Mouse (Mus musculus): ENCODE results near the gene Vcl. TPM values are rescaled to one million over a fixed set of nuclear protein-coding genes. Genes with fewer than 3 reads are reported as not detected.

The Vcl gene
- polyA plus RNA-seq, 1 experiment from 2014 or later: 51.1 TPM

DNA sequence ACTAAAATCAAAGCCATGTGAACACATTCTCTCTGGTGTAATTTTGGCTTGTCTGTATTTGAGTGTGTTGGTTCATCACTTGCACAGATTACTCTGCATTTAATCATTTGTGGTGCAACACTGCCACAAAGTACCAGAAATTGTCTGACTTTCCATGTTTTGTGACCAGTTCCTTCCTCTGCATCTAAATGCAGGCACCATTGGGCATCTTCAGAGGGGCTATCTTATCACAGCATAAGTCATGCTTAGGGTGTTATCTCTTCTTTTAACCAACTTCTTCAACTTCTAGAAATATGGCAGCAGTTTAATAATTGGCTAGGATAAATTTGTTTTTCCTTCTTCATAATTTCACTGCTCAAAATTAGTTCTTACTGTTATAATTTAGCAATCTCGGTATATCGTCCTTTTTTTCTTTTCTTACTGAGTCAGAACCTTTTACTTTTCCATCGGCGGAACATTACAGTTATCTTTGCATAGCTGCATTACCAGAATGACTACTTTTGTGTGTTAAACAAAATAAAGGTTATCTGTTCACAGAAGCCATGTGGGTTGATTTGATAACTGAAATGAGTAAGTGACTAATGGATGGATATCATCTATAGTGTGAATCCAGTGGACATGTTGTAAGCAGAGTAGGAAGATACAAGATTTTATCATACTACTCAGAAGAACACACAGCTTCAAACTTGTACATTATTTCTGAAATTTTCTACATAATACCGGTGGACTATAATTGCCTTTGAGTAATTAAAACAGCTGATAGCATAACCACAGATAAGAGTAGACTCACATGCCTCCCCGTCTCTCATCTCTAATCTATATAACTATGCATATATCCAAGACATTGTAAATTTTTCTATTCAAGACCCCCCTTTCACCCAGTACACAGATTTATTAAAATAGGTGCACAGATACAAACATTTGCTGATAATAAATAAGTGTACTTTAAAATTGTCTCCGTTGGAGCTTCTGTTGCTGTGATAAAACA is 12.3 kb upstream of the Vcl start:
- H3K4me1 ChIP-seq (replicated peaks): no peaks in the 10 kb centered on the region
- no peak overlapping the region for H3K4me2 ChIP-seq
- no peak overlapping the region for H3K9ac ChIP-seq (replicated peaks)
- H3K9me3 ChIP-seq: no peaks in the 10 kb centered on the region
- no peaks in the 10 kb centered on the region for H3K36me3 ChIP-seq
- H3K27ac ChIP-seq: no peak overlapping the region
- no peak for ATAC-seq (ENCODE audit: insufficient number of reproducible peaks, insufficient read depth, low FRiP score, low TSS enrichment, low read depth)
- H3K27me3 ChIP-seq: no peaks in the 10 kb centered on the region
- WGBS: 87% methylated on average over 7 of the region's 7 CpGs
- H3K4me3 ChIP-seq (replicated peaks): no peak overlapping the region

DNA sequence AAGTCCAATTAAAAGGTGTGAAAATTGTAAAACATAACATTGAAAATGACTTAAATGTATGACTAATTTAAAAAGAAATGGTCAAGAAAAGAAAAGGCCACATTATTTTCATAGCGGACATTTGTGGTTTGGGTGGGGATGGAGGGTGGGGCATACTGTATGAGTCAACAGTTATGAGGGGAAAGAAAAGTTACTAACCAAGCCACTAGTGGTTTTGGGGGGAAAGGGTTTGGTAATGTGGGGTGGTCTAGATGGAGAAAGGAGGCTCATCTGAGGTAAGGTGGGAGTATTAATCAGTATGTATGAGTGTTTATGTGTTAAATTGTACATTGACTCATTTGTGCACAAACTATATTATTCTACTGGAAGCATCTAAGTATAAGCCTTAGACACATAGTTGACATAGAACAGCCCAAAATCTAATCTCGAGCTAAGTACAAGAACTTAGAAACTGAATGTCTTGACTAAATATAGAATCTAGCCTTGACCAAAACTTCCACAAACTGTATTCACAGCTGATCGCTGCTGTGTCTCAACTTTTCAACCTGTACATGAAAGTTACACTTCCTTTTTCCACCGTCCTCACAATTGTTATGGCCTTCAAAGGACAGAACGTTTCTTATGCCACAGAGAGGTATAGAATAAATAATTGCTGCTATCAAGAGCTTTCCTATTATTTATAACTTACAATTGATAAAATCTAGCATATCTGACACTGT is 5.0 kb upstream of the Vcl start:
- Histone ChIP-seq H3K27ac (no peak overlapping the region), H3K9me3 (no peaks in the 10 kb centered on the region), H3K4me3 (replicated peaks) (no peak overlapping the region), H3K36me3 (no peaks in the 10 kb centered on the region), H3K4me2 (no peak overlapping the region), H3K27me3 (no peaks in the 10 kb centered on the region), H3K4me1 (replicated peaks) (no peaks in the 10 kb centered on the region), H3K9ac (replicated peaks) (no peak overlapping the region)
- no peak for ATAC-seq (ENCODE audit: insufficient number of reproducible peaks, insufficient read depth, low FRiP score, low TSS enrichment, low read depth)
- 87% methylated on average over 5 of the region's 5 CpGs for WGBS

DNA sequence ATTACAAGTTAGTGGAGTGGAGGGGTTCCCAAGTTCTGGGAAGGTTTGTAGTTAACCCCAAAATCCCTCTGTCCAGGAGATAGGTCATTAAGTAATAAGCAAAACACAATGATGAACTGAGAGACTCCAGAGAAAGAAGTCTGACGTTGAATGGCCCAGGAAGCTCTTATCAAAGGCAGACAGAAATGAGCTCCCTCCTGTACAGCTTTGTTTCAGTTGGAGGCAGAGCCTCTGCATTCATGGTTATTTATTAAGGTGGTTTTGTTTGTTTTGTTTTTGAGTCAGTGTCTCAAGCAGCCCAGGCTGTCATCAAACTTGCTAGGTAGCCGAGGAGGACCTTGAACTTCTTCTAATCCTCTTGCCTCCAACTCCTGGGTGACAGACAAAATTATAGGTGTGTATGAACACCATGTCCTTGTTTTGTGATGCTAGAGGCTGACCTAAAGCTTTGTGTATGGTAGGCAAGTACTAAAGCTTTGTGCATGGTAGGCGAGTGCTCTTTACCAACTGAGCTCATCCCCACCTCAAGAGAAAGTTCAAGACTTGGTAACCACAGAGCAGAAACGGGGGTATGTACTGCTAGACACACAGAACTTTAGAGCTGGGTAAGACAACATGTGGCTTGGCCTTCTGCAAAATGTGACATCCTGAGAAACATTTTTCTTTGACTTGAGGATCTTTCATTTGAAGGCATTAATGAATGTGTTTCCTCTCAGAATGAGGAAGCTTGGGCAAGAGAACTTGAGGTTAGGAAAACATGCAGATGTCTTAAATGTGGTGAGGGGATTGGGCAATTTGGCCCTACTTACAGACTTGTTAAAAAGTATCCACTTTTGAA is 1.5 kb upstream of the Vcl start:
- peaks cover 22% of the 10 kb centered on the region for H3K4me1 ChIP-seq (replicated peaks)
- ATAC-seq (ENCODE audit: insufficient number of reproducible peaks, insufficient read depth, low FRiP score, low TSS enrichment, low read depth): no peak
- no peaks in the 10 kb centered on the region for H3K36me3 ChIP-seq
- WGBS: 84% methylated on average over 4 of the region's 4 CpGs
- H3K4me3 ChIP-seq (replicated peaks): no peak overlapping the region
- no peak overlapping the region for H3K27ac ChIP-seq
- no peaks in the 10 kb centered on the region for H3K27me3 ChIP-seq
- H3K4me2 ChIP-seq: no peak overlapping the region
- H3K9ac ChIP-seq (replicated peaks): no peak overlapping the region
- H3K9me3 ChIP-seq: no peaks in the 10 kb centered on the region

DNA sequence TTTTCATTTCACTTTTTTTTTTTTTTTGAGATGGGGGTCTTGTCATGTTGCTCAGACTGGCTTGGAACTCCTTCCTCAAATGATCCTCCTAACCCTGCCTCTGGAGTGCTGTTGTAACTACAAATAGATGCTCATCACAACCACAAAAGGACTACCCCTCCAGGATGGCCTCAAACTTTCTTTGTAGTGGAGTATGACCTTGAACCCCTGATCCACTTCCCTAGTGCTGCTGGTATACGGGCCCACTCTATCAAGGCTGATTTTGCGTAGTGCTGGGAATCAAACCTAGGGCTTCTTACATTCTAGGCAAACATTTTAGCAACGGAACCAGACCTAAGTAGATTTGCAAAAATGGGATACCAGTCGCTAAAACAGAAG is 901 bp upstream of the Vcl start:
- H3K9ac ChIP-seq (replicated peaks): peak overlapping the region; percentile 83; the same call in 1 of the 2 replicates
- WGBS: 17% methylated on average over 4 of the region's 4 CpGs
- H3K27ac ChIP-seq: peak overlapping the region; percentile 92; the same call in 1 of the 2 replicates
- peak overlapping the region; percentile 75 for H3K4me2 ChIP-seq
- peak overlapping the region; percentile 86 for H3K4me3 ChIP-seq (replicated peaks)
- H3K9me3 ChIP-seq: no peaks in the 10 kb centered on the region
- no peaks in the 10 kb centered on the region for H3K27me3 ChIP-seq
- peaks cover 22% of the 10 kb centered on the region for H3K4me1 ChIP-seq (replicated peaks)
- H3K36me3 ChIP-seq: no peaks in the 10 kb centered on the region
- ATAC-seq (ENCODE audit: insufficient number of reproducible peaks, insufficient read depth, low FRiP score, low TSS enrichment, low read depth): no peak

DNA sequence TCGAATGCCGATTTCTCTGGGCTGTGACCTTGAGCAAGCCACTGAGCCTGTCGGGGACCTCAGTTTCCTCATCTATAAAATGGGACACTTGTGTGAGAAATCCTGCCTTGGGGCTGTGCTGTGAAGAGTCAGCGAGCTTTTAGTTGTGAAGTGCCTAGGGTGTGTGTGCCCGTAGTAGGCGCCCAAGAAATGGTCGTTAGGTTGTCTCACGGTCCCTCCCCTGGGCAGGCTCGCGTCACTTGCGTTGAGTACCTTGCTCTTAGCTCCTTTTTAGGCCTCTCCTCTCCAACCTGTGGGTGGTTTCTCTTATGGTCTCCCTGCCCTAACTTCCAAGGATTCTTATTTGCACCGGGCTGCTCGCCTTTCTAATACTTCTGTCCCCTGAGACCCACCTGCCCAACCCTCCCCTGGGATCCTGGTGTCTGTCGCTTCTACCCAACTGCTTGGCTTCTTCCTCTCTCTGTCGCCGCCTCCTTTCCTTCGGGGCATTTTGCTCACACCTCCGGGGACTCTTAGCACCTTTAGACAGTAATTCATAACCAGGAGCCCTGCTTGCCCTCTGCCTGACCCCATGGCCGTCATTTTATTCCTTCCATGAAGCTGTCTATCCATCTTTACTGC is 726 bp downstream of the Vcl start:
- peak overlapping the region; percentile 83 for H3K9ac ChIP-seq (replicated peaks)
- H3K9me3 ChIP-seq: no peaks in the 10 kb centered on the region
- H3K36me3 ChIP-seq: no peaks in the 10 kb centered on the region
- H3K27ac ChIP-seq: peak overlapping the region; percentile 92
- peak overlapping the region; percentile 86 for H3K4me3 ChIP-seq (replicated peaks)
- ATAC-seq (ENCODE audit: insufficient number of reproducible peaks, insufficient read depth, low FRiP score, low TSS enrichment, low read depth): no peak; the same call in 1 of the 2 replicates
- peaks cover 22% of the 10 kb centered on the region for H3K4me1 ChIP-seq (replicated peaks)
- 1% methylated on average over 19 of the region's 19 CpGs for WGBS
- peak overlapping the region; percentile 75 for H3K4me2 ChIP-seq
- no peaks in the 10 kb centered on the region for H3K27me3 ChIP-seq

DNA sequence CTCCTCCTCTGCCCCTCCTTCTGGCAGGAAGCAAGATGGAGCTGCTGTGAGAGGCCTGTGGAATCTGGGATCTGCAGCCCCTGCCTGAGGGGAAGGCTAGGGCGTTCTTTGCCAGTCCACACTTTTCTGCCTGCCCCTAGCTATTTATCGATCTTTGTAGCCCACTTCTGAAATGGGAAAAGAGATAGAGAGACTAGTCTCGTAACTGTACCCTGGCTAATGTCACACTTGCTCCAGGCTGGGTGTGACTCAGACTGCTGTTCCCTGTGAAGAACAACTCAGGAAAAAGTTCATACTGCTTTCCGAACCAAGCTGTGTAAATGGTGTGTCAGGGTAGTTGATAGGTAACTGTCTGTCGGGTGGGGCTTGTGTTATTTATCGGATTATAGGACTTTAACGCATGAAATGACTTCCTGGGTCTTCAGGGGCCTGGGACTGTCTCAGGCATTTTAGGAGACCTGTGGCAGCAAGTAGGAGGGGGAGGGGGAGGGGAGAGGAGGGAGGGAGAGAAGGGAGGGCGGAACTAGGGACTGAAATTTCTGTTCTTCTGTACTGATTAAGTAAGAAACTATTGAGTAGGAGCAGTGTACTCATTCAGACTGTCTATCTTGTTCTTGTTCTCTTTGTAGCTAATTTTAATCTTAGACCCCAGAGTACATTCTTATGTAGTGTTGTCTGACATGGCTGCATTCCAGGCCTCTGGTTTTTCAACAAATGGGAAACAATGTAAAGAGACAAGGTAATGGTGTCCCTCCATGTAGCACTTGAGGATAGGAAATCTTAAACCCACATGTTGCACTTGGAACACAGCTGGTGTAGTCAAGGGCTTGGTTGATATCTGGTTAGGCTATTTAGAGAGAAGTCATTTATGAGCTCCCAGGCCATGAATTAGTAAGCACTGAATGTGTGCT is 1.5 kb downstream of the Vcl start:
- no peaks in the 10 kb centered on the region for H3K36me3 ChIP-seq
- H3K4me1 ChIP-seq (replicated peaks): peaks cover 22% of the 10 kb centered on the region
- no peak for ATAC-seq (ENCODE audit: insufficient number of reproducible peaks, insufficient read depth, low FRiP score, low TSS enrichment, low read depth)
- 29% methylated on average over 8 of the region's 8 CpGs for WGBS
- H3K4me3 ChIP-seq (replicated peaks): peak overlapping the region; percentile 86
- H3K27ac ChIP-seq: peak overlapping the region; percentile 45; the same call in 1 of the 2 replicates
- H3K4me2 ChIP-seq: peak overlapping the region; percentile 75
- peak overlapping the region; percentile 83 for H3K9ac ChIP-seq (replicated peaks)
- no peaks in the 10 kb centered on the region for H3K9me3 ChIP-seq
- H3K27me3 ChIP-seq: no peaks in the 10 kb centered on the region

DNA sequence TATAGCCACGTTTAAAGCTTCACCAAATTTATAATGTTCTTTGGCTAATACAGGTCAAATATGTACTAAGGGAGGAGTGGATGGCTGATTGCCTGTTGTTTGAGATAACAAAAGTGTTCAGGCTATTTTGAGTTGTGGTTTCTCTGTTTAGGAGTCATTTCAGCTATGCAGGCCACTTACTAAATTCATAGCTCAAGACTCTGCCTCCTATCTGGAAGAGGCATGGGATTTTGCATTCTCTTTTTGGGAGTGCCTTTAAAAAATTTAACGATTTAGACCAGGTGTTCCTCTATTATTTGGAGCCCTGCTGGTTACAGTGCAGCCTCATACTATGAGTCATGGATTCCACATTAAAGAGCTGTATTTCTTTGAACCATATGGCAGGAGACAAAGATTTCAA is 9.2 kb downstream of the Vcl start:
- no peak for ATAC-seq (ENCODE audit: insufficient number of reproducible peaks, insufficient read depth, low FRiP score, low TSS enrichment, low read depth)
- Histone ChIP-seq H3K9ac (replicated peaks) (no peak overlapping the region), H3K27ac (no peak overlapping the region), H3K4me1 (replicated peaks) (peaks cover 20% of the 10 kb centered on the region), H3K36me3 (no peaks in the 10 kb centered on the region), H3K27me3 (no peaks in the 10 kb centered on the region), H3K4me2 (no peak overlapping the region), H3K9me3 (no peaks in the 10 kb centered on the region), H3K4me3 (replicated peaks) (no peak overlapping the region)
- WGBS: 45% methylated on average over 2 of the region's 2 CpGs

DNA sequence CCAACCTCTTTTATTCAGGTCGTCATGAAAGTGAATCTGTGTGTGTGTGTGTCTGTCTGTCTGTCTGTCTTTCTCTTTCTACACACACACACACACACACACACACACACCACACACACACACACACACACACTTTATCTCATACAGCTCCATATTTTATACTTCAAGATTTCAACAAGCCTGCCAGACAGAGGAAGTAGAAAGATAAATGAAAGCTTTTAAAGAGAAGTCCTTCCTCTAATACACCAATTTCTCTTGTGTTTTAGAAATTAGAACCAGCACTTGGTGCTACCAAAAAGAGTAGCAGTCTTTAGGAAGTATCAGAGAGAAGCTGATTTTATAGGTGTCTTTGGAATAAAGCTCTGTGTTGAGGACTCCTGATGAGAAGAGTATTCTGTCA is 9.7 kb downstream of the Vcl start:
- no peaks in the 10 kb centered on the region for H3K27me3 ChIP-seq
- no peak overlapping the region for H3K27ac ChIP-seq
- ATAC-seq (ENCODE audit: insufficient number of reproducible peaks, insufficient read depth, low FRiP score, low TSS enrichment, low read depth): no peak
- H3K4me3 ChIP-seq (replicated peaks): no peak overlapping the region
- H3K36me3 ChIP-seq: no peaks in the 10 kb centered on the region
- no peak overlapping the region for H3K4me2 ChIP-seq
- no peaks in the 10 kb centered on the region for H3K9me3 ChIP-seq
- peaks cover 20% of the 10 kb centered on the region for H3K4me1 ChIP-seq (replicated peaks)
- no peak overlapping the region for H3K9ac ChIP-seq (replicated peaks)
- 21% methylated on average over 1 of the region's 1 CpGs for WGBS

DNA sequence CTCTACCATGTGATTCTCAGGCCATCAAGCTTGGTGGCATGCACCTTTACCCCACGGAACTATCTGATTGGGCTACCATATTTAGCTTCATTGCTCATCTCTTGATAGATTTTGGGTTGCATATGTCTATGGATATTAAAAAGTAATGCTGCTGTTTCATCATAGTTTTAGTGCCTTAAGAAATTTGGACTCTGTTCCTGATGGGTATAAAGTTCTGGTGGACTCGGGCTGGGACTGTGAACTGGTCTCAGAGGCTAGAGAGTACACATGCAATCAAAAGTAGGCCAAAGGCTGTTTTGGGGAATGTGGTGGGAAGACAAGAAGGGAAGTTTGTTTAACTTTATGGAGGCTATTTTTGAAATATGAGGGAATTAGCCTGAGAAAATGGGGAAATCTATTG is 16.1 kb downstream of the Vcl start:
- H3K27ac ChIP-seq: no peak overlapping the region
- no peak overlapping the region for H3K9ac ChIP-seq (replicated peaks)
- 90% methylated on average over 2 of the region's 2 CpGs for WGBS
- H3K27me3 ChIP-seq: no peaks in the 10 kb centered on the region
- peaks cover 9% of the 10 kb centered on the region; the same call in 1 of the 2 replicates for H3K4me1 ChIP-seq (replicated peaks)
- no peak overlapping the region for H3K4me2 ChIP-seq
- H3K36me3 ChIP-seq: no peaks in the 10 kb centered on the region
- no peak for ATAC-seq (ENCODE audit: insufficient number of reproducible peaks, insufficient read depth, low FRiP score, low TSS enrichment, low read depth)
- H3K9me3 ChIP-seq: no peaks in the 10 kb centered on the region
- no peak overlapping the region for H3K4me3 ChIP-seq (replicated peaks)

DNA sequence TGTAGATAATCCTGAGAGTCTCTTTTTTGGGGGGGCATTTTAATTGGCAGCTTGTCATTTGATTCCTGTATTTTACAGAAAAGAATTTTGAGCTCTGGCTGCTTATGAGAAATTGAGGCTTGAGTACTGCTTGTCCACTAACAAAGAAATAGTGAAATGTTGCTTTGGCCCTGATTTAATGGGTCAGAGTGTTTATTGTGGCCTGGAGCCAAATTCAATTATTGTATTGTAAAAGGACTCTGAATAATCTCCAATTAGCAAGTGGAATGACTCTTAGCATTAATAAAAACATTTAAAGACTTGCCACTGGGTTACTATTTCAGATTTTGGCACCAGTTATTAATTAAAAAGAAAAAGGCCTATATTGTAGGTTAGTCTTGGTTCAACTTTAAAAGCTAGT is 26.8 kb downstream of the Vcl start:
- Histone ChIP-seq H3K27me3 (no peaks in the 10 kb centered on the region), H3K9ac (replicated peaks) (no peak overlapping the region), H3K4me1 (replicated peaks) (0 out of 2 replicates have a peak, but pooled peaks cover 16% of the 10 kb centered on the region), H3K4me2 (no peak overlapping the region), H3K27ac (no peak overlapping the region), H3K36me3 (0 out of 2 replicates have a peak, but pooled peaks cover 3% of the 10 kb centered on the region), H3K9me3 (no peaks in the 10 kb centered on the region), H3K4me3 (replicated peaks) (no peak overlapping the region)
- no peak for ATAC-seq (ENCODE audit: insufficient number of reproducible peaks, insufficient read depth, low FRiP score, low TSS enrichment, low read depth)

Data from limb, embryonic 12.5 days (tissue).